Comparison of ENCODE assay signal across 28 mouse cellular contexts in genomic region chr13:43442551-43442950, GRCm38 (mm10). TPM values are rescaled to one million over a fixed set of nuclear protein-coding genes. Genes with fewer than 3 reads are reported as not detected.
DNase-seq lines count a peak whose midpoint lies in the region; ATAC-seq and TF ChIP-seq lines count a peak whose summit lies in the region.
"Had no signal": no experiment of that assay in that cellular context is flagged by ENCODE, and none has a peak within 500 bp of the region (broad histone marks: within the 10 kb centered on the region; RNA-seq: fewer than 3 reads in every experiment).

No protein-coding gene starts in this region.

- 40% methylated on average over 1 of the region's 1 CpGs for WGBS in liver, adult 2 months
- WGBS in liver, embryonic 11.5 days: 70% methylated on average over 1 of the region's 1 CpGs

- H3ac ChIP-seq in myocyte (ENCODE audit: control insufficient read depth, insufficient read length): no peak overlapping the region

- no peaks in the 10 kb centered on the region for H3K9me3 ChIP-seq in liver, embryonic 11.5 days (ENCODE audit: control insufficient read depth, low read length)
- no peaks in the 10 kb centered on the region for H3K9me3 ChIP-seq in CH12.LX (replicated peaks; ENCODE audit: low read length)
- H3K9me3 ChIP-seq: forebrain, embryonic 15.5 days; heart, embryonic 13.5 days; limb, embryonic 10.5 days; limb, embryonic 15.5 days; liver, embryonic 15.5 days; neural tube, embryonic 13.5 days had no signal

- in situ Hi-C loops in CH12.LX (cut with MboI; ENCODE audit: low pct_ligation_motif_present, low pct_unique_long_range_greater_than_20kb, low sequenced_read_pairs): no loop called here

- no peak overlapping the region for H3K9ac ChIP-seq in liver, adult 2 months (ENCODE audit: low read depth, low read length)
- no peak overlapping the region for H3K9ac ChIP-seq in liver, embryonic 11.5 days (ENCODE audit: low read depth, low read length)
- H3K9ac ChIP-seq in CH12.LX (ENCODE audit: insufficient read depth, low read depth): no peak overlapping the region
- H3K9ac ChIP-seq: forebrain, embryonic 15.5 days; heart, embryonic 13.5 days; limb, embryonic 15.5 days; liver, embryonic 15.5 days; lung, embryonic 14.5 days; neural tube, embryonic 13.5 days had no signal

- H3K4me2 ChIP-seq in liver, embryonic 11.5 days: no peak overlapping the region
- H3K4me2 ChIP-seq in CH12.LX (ENCODE audit: insufficient read depth, low read depth, poor library complexity, severe bottlenecking): peak overlapping the region; percentile 16; the same call in 1 of the 2 replicates
- H3K4me2 ChIP-seq in myocyte (ENCODE audit: low read depth): peak overlapping the region; percentile 20
- H3K4me2 ChIP-seq: forebrain, embryonic 15.5 days; heart, embryonic 13.5 days; limb, embryonic 15.5 days; liver, embryonic 15.5 days; lung, embryonic 14.5 days; neural tube, embryonic 13.5 days had no signal

- no peak overlapping the region for H3K4me3 ChIP-seq in liver, adult 2 months (ENCODE audit: insufficient read depth, low read depth, low read length)
- no peak overlapping the region for H3K4me3 ChIP-seq in liver, embryonic 11.5 days (ENCODE audit: low read depth, low read length)
- H3K4me3 ChIP-seq in CH12.LX (replicated peaks in 1 of 3; ENCODE audit: low read depth in 2 of 3, low read length in 2 of 3, poor library complexity in 1 of 3) (no peak overlapping the region), myocyte (no peak overlapping the region)
- H3K4me3 ChIP-seq: forebrain, embryonic 15.5 days; heart, embryonic 13.5 days; limb, embryonic 10.5 days; limb, embryonic 15.5 days; liver, embryonic 15.5 days; neural tube, embryonic 13.5 days had no signal

- TF ChIP-seq RAD21 in CH12.LX (IDR thresholded peaks at IDR 0.05; ENCODE audit: low read depth, low read length): no peak

- H3K4me1 ChIP-seq in liver, adult 2 months (ENCODE audit: control insufficient read depth, insufficient read depth, low read length): peaks cover 22% of the 10 kb centered on the region
- peaks cover 2% of the 10 kb centered on the region for H3K4me1 ChIP-seq in liver, embryonic 11.5 days (replicated peaks; ENCODE audit: control insufficient read depth, insufficient read depth, low read length)
- H3K4me1 ChIP-seq in CH12.LX (ENCODE audit: control insufficient read depth in 1 of 2, insufficient read depth in 2 of 2): peaks cover 19 to 82% of the 10 kb centered on the region in 2 experiments
- H3K4me1 ChIP-seq: forebrain, embryonic 15.5 days; limb, embryonic 10.5 days had no signal

- TF ChIP-seq POLR2A in liver, adult 2 months (IDR thresholded peaks at IDR 0.05; ENCODE audit: extremely low read depth, insufficient read depth, low read length): no peak
- TF ChIP-seq POLR2A in CH12.LX (IDR thresholded peaks at IDR 0.05; ENCODE audit: low read depth, low read length) (no peak), myocyte (IDR thresholded peaks at IDR 0.05; ENCODE audit: insufficient read length, low read depth) (no peak)

- peak overlapping the region; percentile 0; the same call in 1 of the 2 replicates for H3K27ac ChIP-seq in liver, adult 2 months (replicated peaks; ENCODE audit: insufficient read depth, low read depth, low read length)
- H3K27ac ChIP-seq in liver, embryonic 11.5 days (ENCODE audit: low read depth, low read length): no peak overlapping the region
- H3K27ac ChIP-seq in CH12.LX (ENCODE audit: insufficient read depth, low read depth): no peak overlapping the region
- H3K27ac ChIP-seq: forebrain, embryonic 15.5 days; heart, embryonic 13.5 days; limb, embryonic 10.5 days; limb, embryonic 15.5 days; liver, embryonic 15.5 days; neural tube, embryonic 13.5 days; stomach, postnatal 0 days had no signal

- dilution Hi-C loops in CH12.LX (cut with MboI; ENCODE audit: extremely low pct_ligation_motif_present, extremely low pct_unique_long_range_greater_than_20kb, low sequenced_read_pairs): no loop called here

- no peaks in the 10 kb centered on the region for H3K27me3 ChIP-seq in liver, adult 2 months (ENCODE audit: control insufficient read depth, insufficient read depth, low read length)
- H3K27me3 ChIP-seq in liver, embryonic 11.5 days (replicated peaks; ENCODE audit: control insufficient read depth, insufficient read depth, low read length): no peaks in the 10 kb centered on the region
- H3K27me3 ChIP-seq in CH12.LX (replicated peaks) (no peaks in the 10 kb centered on the region), myocyte (ENCODE audit: control insufficient read depth, insufficient read depth, insufficient read length) (no peaks in the 10 kb centered on the region)
- H3K27me3 ChIP-seq: forebrain, embryonic 15.5 days; heart, embryonic 13.5 days; limb, embryonic 15.5 days; liver, embryonic 15.5 days; neural tube, embryonic 13.5 days had no signal

- peaks cover 32% of the 10 kb centered on the region for H3K79me2 ChIP-seq in liver, adult 2 months (ENCODE audit: control insufficient read depth, insufficient read depth, low read length)
- peaks cover 26% of the 10 kb centered on the region for H3K79me2 ChIP-seq in CH12.LX (replicated peaks; ENCODE audit: control insufficient read depth, extremely low read depth, insufficient read depth, poor library complexity, severe bottlenecking)
- peaks cover 93% of the 10 kb centered on the region for H3K79me2 ChIP-seq in myocyte (ENCODE audit: control insufficient read depth, insufficient read depth)

- no peak for TF ChIP-seq CTCF in liver, adult 2 months (IDR thresholded peaks at IDR 0.05; ENCODE audit: low read depth, low read length)
- TF ChIP-seq CTCF in CH12.LX (conservative IDR thresholded peaks at IDR 0.05 in 1 of 2, IDR thresholded peaks at IDR 0.05 in 1 of 2; ENCODE audit: low read depth in 2 of 2, low read length in 2 of 2): no peak

- ATAC-seq in frontal cortex, adult (ENCODE audit: low TSS enrichment): peak; percentile 47; the same call in 1 of the 2 replicates
- ATAC-seq in liver, embryonic 11.5 days (replicated peaks; ENCODE audit: low FRiP score): no peak
- ATAC-seq: forebrain, embryonic 15.5 days; hindbrain, embryonic 16.5 days; intestine, embryonic 16.5 days had no signal

- TF ChIP-seq EP300 in CH12.LX (IDR thresholded peaks at IDR 0.05; ENCODE audit: low read length): no peak

- no peak for DNase-seq in frontal cortex, postnatal 36 days (ENCODE audit: low spot score in 2 of 2)
- DNase-seq in liver, adult 2 months (ENCODE audit: extremely low read depth, low read depth, low spot score): peak; percentile 58
- DNase-seq in liver, embryonic 11.5 days (ENCODE audit: low spot score): no peak
- DNase-seq in CH12.LX (ENCODE audit: extremely low read depth): no peak
- DNase-seq in gastrocnemius, postnatal 10 days: no peak
- no peak for DNase-seq in thymus, postnatal 4 days
- DNase-seq: adrenal gland, postnatal 10 days; cerebellum, adult 8-10 months; cerebellum, postnatal 36 days; heart, postnatal 10 days; kidney, adult 8-10 months; kidney, postnatal 10 days; lung, embryonic 14.5 days; midbrain, embryonic 14.5 days; right cerebral cortex, postnatal 4 days; thymus, adult 18-20 months; thymus, postnatal 25 days had no signal

- H3K36me3 ChIP-seq in liver, adult 2 months (ENCODE audit: control insufficient read depth, insufficient read depth, low read length): no peaks in the 10 kb centered on the region
- no peaks in the 10 kb centered on the region for H3K36me3 ChIP-seq in liver, embryonic 11.5 days (ENCODE audit: control insufficient read depth, insufficient read depth, low read length)
- peaks cover 0 to 4% of the 10 kb centered on the region in 2 experiments for H3K36me3 ChIP-seq in CH12.LX (replicated peaks in 1 of 2; ENCODE audit: control insufficient read depth in 1 of 2, insufficient read depth in 1 of 2, low read length in 1 of 2)
- no peaks in the 10 kb centered on the region for H3K36me3 ChIP-seq in myocyte (ENCODE audit: control insufficient read depth, insufficient read depth)
- H3K36me3 ChIP-seq: forebrain, embryonic 15.5 days; heart, embryonic 13.5 days; limb, embryonic 15.5 days; liver, embryonic 15.5 days; neural tube, embryonic 13.5 days had no signal

TF ChIP-seq in CH12.LX, 34 proteins besides CTCF, POLR2A, EP300 and RAD21:
- no peak for TF ChIP-seq UBTF (IDR thresholded peaks at IDR 0.05; ENCODE audit: low read depth, low read length)
- no peak for TF ChIP-seq MEF2A (IDR thresholded peaks at IDR 0.05; ENCODE audit: borderline replicate concordance, low read depth, low read length)
- TF ChIP-seq SIN3A (IDR thresholded peaks at IDR 0.05; ENCODE audit: low read length): no peak
- TF ChIP-seq CHD1 (IDR thresholded peaks at IDR 0.05; ENCODE audit: low read depth, low read length): no peak
- TF ChIP-seq ZNF384 (IDR thresholded peaks at IDR 0.05; ENCODE audit: low read depth, low read length): no peak
- no peak for TF ChIP-seq TCF12 (IDR thresholded peaks at IDR 0.05; ENCODE audit: low read depth, low read length)
- no peak for TF ChIP-seq MXI1 (IDR thresholded peaks at IDR 0.05; ENCODE audit: low read depth, low read length)
TF ChIP-seq in CH12.LX: peak in this region for 0.

TF ChIP-seq in myocyte, 11 proteins besides CTCF, POLR2A, EP300 and RAD21:
- TF ChIP-seq TCF12 (IDR thresholded peaks at IDR 0.05; ENCODE audit: insufficient read depth, poor library complexity, severe bottlenecking) (no peak), POLR2AphosphoS2 (IDR thresholded peaks at IDR 0.05; ENCODE audit: insufficient read length, low read depth) (no peak), MYOD1 (IDR thresholded peaks at IDR 0.05; ENCODE audit: control insufficient read depth in 1 of 3, insufficient read length in 2 of 3, low read depth in 2 of 3) (no peak), CEBPB (IDR thresholded peaks at IDR 0.05; ENCODE audit: insufficient read depth, poor library complexity, severe bottlenecking) (no peak), E2F4 (IDR thresholded peaks at IDR 0.05; ENCODE audit: insufficient read depth) (no peak)
TF ChIP-seq in myocyte: peak in this region for 0.

RNA-seq across cellular contexts. Expression of gene Ranbp9, which starts 38.5 kb away (rescaled TPM):
- total RNA-seq in liver, adult 2 months (2014; rRNA removed): 27.8 and 32.8 TPM in 2 replicates
- polyA plus RNA-seq in liver, adult 2 months (2012; rRNA removed): 10.6 and 17.8 TPM in 2 replicates
- polyA plus RNA-seq in liver, embryonic 11.5 days (2014; fragmentation: Nextera tagmentation; extraction: Ambion mirVana): 6.3 and 7.1 TPM in 2 replicates
- total RNA-seq in CH12.LX (2012; rRNA removed) (22.0 and 23.3 TPM in 2 replicates), CH12.LX (2014; rRNA removed) (27.4 and 31.8 TPM in 2 replicates)
- polyA plus RNA-seq in CH12.LX (2012; ENCODE audit: insufficient read length, low read depth) (33.3 and 37.6 TPM in 2 replicates), myocyte (2012; fragmentation: generic; extraction: Trizol) (23.1 TPM)
- 10 to 100 TPM; 38.1 to 43.4 TPM for total RNA-seq in gastrocnemius, postnatal 10 days (2021)

RNA-seq across cellular contexts. Expression of gene Nol7, which starts 44.4 kb away (rescaled TPM):
- total RNA-seq in liver, adult 2 months (2014; rRNA removed): 50.3 and 55.5 TPM in 2 replicates
- polyA plus RNA-seq in liver, adult 2 months (2012; rRNA removed): 48.9 and 55.5 TPM in 2 replicates
- polyA plus RNA-seq in liver, embryonic 11.5 days (2014; fragmentation: Nextera tagmentation; extraction: Ambion mirVana): 221 and 223 TPM in 2 replicates
- total RNA-seq in CH12.LX (2012; rRNA removed): 165 and 167 TPM in 2 replicates
- 260 and 278 TPM in 2 replicates for total RNA-seq in CH12.LX (2014; rRNA removed)
- 317 and 329 TPM in 2 replicates for polyA plus RNA-seq in CH12.LX (2012; ENCODE audit: insufficient read length, low read depth)
- 87.8 TPM for polyA plus RNA-seq in myocyte (2012; fragmentation: generic; extraction: Trizol)
- 100 to 1,000 TPM; 149 to 160 TPM for total RNA-seq in gastrocnemius, postnatal 10 days (2021)
